Mouse (Mus musculus): ENCODE results near the gene Myh10.

Myh10 gene

DNA sequence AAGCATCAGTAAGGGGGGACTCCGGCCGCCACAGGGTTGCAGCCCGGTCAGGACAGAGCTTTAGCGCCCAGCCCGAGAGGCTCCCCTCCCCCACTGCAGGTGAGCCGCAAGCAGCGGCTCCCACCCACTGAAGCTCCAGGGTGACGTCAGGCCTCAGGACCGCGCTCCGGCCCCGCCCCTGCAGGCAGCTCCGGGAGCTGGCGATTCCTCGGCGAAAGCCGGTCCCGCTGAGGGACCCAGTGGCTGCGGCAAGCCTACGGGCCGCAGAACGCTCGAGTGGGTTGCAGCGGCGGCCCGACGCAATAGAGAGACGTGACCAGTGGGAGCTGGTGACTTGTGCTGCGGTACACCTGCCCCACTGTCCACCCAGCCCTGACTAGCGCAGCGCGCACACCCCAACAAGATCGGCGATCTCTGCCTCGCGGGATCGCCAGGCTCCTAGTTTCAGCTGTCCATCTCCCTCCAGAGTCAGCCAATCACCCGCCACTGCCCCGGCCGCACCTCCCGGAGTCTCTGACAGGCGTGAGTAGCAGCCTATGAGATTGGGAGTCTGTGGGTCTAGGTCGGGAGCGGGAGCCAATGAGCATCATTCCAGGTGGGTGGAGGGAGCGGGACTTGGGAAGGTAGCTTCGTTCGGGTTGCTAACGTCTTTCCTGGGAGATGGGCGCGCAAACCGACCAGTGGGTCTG lies at the start of gene Myh10:
Gene Myh10, plus strand, starts transcription at position 239 of the 689 bp plus-strand sequence.
- POLR2A ChIA-PET, result interaction anchor here (0.5 to 4.0 kb wide), 164 partner anchors 8 to 1065 kb away, joined by 3 to 80 read pairs (median 4); partner anchors contain the start of genes Ccdc42 (in 2 of the 4), Cntrob (in 1 of the 4), Kcnab3 (in 1 of the 4) and Per1 (in 1 of the 4)
- CTCF ChIA-PET, result interaction anchor here in 3 of 4 experiments (0.5 to 2.9 kb wide), 22 partner anchors 10 to 1606 kb away, joined by 3 to 15 read pairs (median 4); partner anchors contain the start of genes Arhgef15 (in 1 of the 3) and Ndel1 (in 1 of the 3)

GRCm38 (mm10) chr11:68644781-68645180 lies 46.6 kb upstream of the Myh10 start:
- POLR2A ChIA-PET, result interaction anchor here in 3 of 4 experiments (0.6 to 2.3 kb wide), 7 partner anchors 12 to 137 kb away, joined by 3 to 17 read pairs (median 3); partner anchors contain the start of gene Myh10 (in 3 of the 3)

DNA sequence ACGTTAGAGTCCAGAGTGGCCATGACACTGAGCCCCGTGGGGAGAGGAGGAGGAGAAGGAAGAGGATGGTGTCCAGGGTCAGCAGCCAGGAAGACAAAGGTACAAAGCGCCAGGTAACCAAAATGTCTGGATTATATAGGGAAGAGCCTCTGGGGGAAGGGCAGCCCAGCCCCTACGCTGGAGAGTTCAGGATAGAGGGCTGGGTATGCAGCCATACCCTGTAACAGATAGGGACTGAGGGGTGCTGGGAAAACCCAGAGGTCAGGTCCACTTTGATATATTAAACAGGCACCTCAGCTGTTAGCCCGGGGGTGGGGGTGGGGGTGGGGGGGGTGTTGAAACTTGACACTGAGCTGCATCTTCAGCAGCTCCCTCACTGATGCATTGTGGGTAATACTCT lies 43.6 kb upstream of the Myh10 start:
- ChIA-PET CTCF (interaction anchor here in 2 of 4 experiments (0.6 to 1.0 kb wide), 2 partner anchors 58 to 65 kb away, joined by 4 to 10 read pairs; no protein-coding TSS in a partner anchor), POLR2A (interaction anchor here in 3 of 4 experiments (0.6 to 1.5 kb wide), 7 partner anchors 12 to 45 kb away, joined by 3 to 12 read pairs (median 3); partner anchors contain the start of gene Myh10 (in 3 of the 3))

More at GRCm38 (mm10) chr11:68644781-68645180, 46.6 kb upstream of the Myh10 start:
- CTCF ChIA-PET, result interaction anchor here in 2 of 4 experiments (1.1 to 1.4 kb wide), 2 partner anchors 46 to 55 kb away, joined by 3 to 4 read pairs; partner anchors contain the start of gene Myh10 (in 1 of the 2)

- POLR2A ChIA-PET, result interaction anchor here in 3 of 4 experiments (0.6 to 1.5 kb wide), 10 partner anchors 12 to 397 kb away, joined by 3 to 12 read pairs (median 3); partner anchors contain the start of gene Myh10 (in 3 of the 3)
- CTCF ChIA-PET, result interaction anchor here in 3 of 4 experiments (0.6 to 1.0 kb wide), 4 partner anchors 59 to 121 kb away, joined by 3 to 10 read pairs (median 6); no protein-coding TSS in a partner anchor
These were observed 42.8 kb upstream of the Myh10 start for GRCm38 (mm10) chr11:68648385-68649148.

DNA sequence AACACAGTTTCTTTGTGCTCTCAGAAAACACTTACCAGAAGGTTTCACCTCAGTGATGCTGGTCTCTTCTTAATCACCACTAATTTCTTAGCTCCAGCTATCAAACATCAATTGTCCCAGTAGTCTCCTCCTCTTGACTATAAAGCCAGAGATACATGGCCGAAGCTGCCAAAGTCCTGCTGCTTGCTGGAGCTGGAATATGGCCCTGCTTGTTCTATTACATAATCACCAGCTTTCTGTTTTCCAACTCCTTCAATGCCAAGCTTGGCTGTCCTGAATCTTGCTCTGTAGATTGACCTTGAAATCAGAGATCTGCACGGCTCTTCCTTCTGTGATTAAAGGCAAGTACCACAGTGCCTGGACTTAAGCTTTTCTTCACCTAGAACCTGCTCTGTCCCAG lies 39.8 kb upstream of the Myh10 start:
- ChIA-PET CTCF (no interaction called here), POLR2A (no interaction called here)

- POLR2A ChIA-PET, result interaction anchor here in 1 of 4 experiments (0.5 kb wide), 1 partner anchor 254 kb away, joined by 5 read pairs; no protein-coding TSS in a partner anchor
- CTCF ChIA-PET, result interaction anchor here in 1 of 4 experiments (0.6 kb wide), 1 partner anchor 248 kb away, joined by 4 read pairs; no protein-coding TSS in a partner anchor
These were observed 35.8 kb upstream of the Myh10 start for GRCm38 (mm10) chr11:68655524-68655923.

DNA sequence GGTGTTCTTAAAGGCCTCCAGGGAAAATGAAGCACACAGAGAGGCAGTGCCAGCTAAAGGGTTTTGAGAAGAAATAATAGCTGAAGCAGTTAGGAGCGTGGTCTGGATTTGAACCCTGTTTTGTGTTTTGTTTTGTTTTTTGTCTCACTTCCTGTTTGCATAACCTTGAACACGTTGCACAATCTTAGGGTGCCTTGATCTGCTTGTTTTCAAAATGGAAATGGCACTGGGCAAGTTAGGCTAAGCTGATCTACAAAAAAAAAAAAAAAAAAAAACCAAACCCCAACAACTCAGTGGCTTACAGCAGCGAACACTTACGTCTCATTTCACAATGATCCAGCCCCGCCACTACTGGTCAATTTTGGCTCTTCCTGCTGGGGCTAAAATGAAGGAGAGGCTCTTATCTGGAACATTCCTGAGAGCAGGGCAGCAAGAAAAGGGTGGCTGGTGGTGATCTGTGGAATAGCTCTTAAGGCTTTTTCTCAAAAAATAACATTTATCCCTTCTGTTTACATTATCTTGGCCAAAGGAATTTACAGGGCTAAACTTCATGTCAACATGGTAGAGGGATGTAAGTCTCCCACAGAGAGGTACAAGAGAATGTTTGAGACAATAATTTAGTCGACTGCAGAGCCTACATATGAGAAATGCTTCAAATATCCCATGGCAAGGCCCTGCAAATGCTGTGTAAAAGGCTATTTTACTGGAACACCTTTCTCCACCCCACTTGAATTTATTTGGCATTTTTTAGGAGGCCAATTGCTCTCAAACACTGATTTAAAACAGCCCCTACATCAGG lies 34.3 kb upstream of the Myh10 start:
- CTCF ChIA-PET, result interaction anchor here in 2 of 4 experiments (0.7 to 0.8 kb wide), 2 partner anchors 68 to 183 kb away, joined by 3 to 6 read pairs; no protein-coding TSS in a partner anchor
- POLR2A ChIA-PET, result interaction anchor here in 3 of 4 experiments (0.5 to 1.6 kb wide), 5 partner anchors 12 to 729 kb away, joined by 3 to 8 read pairs (median 6); partner anchors contain the start of gene Myh10 (in 1 of the 3)

DNA sequence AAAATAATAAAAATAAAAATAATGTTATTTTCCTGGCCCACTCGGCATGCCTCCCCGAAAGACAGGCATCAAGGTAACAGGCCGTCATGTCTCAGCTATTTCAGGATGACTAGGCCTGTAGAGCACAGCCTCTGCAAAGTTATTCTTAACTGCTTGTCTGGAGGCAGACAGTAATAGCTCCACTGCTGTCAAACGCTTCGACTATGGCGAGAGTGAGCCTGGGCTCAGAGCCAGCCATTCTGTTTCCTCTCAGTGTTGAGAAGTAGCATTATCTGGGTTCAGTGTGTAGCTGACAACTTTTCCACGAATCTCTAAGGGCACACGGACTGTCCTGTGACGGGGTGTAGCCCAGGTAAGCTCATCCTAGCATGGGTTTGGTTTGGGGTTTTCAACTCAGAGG lies 33.5 kb upstream of the Myh10 start:
- CTCF ChIA-PET, result interaction anchor here in 3 of 4 experiments (0.6 to 0.8 kb wide), 3 partner anchors 68 to 469 kb away, joined by 3 to 6 read pairs (median 3); no protein-coding TSS in a partner anchor
- POLR2A ChIA-PET, result interaction anchor here in 2 of 4 experiments (0.5 to 2.2 kb wide), 5 partner anchors 34 to 111 kb away, joined by 3 to 10 read pairs (median 4); partner anchors contain the start of gene Myh10 (in 2 of the 2)

DNA sequence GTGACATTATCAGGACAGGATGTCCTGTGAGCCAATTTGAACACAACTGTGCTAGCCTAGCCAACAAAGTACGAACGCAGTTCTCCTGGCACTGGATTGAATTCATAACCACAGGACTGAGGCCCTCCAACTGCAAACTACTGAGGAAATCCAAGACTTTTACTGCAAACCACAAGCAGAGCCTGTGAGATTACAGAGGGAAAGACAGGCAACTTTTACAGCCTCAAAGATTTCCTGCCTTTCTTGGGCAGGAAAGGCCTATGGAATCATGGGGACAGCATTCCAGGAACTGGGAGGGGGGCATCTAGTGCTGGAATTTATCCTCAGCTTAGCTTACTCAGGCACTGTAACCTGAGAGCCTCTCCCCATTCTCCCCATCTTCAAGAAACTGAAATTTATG lies 26.0 kb upstream of the Myh10 start:
- POLR2A ChIA-PET, result interaction anchor here in 2 of 4 experiments (1.9 to 2.1 kb wide), 2 partner anchors 26 to 27 kb away, joined by 6 to 12 read pairs; partner anchors contain the start of gene Myh10 (in 2 of the 2)
- CTCF ChIA-PET, result no interaction called here

GRCm38 (mm10) chr11:68666210-68666609 lies 25.1 kb upstream of the Myh10 start:
- CTCF ChIA-PET, result no interaction called here
- POLR2A ChIA-PET, result interaction anchor here in 3 of 4 experiments (1.2 to 2.1 kb wide), 4 partner anchors 25 to 26 kb away, joined by 3 to 12 read pairs (median 6); partner anchors contain the start of gene Myh10 (in 3 of the 3)

DNA sequence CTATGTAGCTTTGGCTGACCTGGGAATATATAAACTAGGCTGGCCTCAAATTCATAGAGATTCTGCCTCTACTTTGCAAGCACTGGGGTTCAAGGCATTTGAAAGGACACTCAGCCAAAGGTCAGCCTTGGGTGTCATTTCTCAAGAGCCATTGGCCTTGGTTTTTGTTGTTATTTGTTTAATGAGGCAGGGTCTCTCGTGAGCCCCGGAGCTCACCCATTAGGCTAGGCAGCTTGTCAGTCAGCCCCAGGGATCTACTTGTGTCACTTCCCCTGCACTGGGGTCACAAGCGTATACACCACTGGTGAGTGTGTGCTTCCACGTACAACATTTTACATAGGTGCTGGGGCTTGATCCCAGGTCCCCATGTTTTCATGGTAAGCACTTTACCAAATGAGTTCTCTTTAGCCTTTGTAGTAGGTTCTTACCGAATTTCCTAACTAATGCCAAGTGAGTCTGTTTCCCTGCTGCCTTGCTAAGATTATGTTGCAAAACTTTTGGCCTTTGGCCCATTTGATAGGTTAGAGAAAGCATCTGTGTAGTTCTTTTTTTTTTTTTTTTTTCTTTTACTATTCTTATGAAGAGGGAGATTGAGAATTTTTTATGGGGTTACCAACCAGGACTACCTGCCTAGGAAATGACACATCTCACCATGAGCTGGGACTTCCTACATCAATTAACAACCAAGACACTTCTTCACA lies 18.9 kb upstream of the Myh10 start:
- ChIA-PET POLR2A (interaction anchor here in 3 of 4 experiments (0.6 to 4.1 kb wide), 4 partner anchors 19 to 197 kb away, joined by 3 to 38 read pairs (median 5); partner anchors contain the start of gene Myh10 (in 2 of the 3)), CTCF (interaction anchor here in 1 of 4 experiments (0.6 kb wide), 1 partner anchor 227 kb away, joined by 16 read pairs; no protein-coding TSS in a partner anchor)

DNA sequence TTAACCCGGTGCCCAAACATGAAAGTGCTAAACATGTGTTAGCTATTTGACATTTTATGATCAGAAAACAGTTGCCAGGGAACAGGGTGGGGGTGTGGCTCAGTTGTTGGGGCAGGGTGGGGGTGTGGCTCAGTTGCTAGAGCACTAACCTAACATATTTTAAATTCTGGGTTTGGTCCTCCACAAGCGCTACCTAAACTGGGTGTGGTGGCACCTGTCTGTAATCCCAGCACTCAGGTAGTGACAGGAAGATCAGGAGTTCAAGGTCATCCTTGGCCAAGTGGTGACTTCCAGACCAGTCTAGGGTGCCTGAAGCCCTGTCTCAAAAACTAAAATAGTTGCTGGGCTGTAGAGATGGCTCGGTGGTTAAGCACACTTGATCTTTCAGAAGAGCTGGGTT lies 17.3 kb upstream of the Myh10 start:
- CTCF ChIA-PET, result interaction anchor here in 1 of 4 experiments (0.5 kb wide), 1 partner anchor 61 kb away, joined by 4 read pairs; no protein-coding TSS in a partner anchor
- POLR2A ChIA-PET, result interaction anchor here in 3 of 4 experiments (0.5 to 4.2 kb wide), 4 partner anchors 17 to 26 kb away, joined by 3 to 35 read pairs (median 12); partner anchors contain the start of gene Myh10 (in 3 of the 3)

DNA sequence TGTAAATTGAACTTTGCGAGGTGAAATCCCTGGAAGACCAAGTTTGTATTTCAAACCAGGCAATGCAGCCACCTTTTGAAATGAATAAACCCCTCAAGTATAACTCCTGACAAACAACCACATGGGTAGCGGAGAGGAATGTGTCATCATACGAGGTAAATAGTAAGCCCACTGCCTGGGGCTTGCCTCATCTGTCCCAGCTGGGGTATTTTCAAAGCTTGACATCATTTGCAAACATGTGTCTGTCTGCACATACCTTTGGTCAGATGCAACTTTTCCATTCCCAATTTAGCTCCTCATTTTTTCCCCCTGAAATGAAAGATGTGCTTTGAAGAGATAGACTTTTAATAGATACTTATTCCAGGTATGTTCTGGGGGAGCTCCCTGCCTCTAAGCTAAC lies 16.7 kb upstream of the Myh10 start:
- CTCF ChIA-PET, result no interaction called here

GRCm38 (mm10) chr11:68675274-68675673 lies 16.1 kb upstream of the Myh10 start:
- ChIA-PET POLR2A (interaction anchor here in 3 of 4 experiments (0.6 to 4.2 kb wide), 3 partner anchors 16 to 454 kb away, joined by 4 to 35 read pairs (median 20); partner anchors contain the start of gene Myh10 (in 2 of the 3)), CTCF (no interaction called here)

More for the DNA sequence above, 16.7 kb upstream of the Myh10 start:
- POLR2A ChIA-PET, result interaction anchor here in 3 of 4 experiments (0.5 to 4.2 kb wide), 4 partner anchors 17 to 26 kb away, joined by 3 to 35 read pairs (median 12); partner anchors contain the start of gene Myh10 (in 3 of the 3)

DNA sequence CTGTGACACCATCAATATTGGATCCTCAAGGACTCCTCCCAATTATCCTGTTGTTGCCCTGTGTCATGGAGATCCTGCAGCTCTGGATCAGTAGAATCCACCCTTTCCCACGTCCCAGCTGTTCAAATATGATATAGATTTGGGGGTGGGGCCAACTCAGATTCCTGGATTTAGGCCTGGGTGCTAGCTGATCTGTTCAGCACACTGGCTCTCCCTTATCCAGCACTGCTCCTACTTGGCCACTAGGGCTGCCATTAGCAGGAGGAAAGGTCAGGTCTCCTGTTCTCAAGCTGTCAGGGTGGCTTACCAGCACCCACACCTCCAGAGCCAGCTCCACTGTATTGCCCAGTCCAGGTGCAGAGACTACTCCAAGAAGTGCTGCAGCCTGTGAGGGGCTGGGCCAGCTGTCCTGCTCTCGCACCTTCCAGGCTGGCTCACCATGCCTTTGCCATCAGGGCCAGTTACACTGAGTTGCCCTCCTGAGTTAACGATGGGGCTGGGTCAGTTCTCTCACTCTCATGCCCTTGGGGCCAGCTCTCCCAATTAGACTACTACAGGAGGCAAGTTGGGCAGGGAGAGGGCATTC lies 10.0 kb upstream of the Myh10 start:
- ChIA-PET CTCF (interaction anchor here (0.5 to 2.1 kb wide), 6 partner anchors 10 to 768 kb away, joined by 3 to 15 read pairs (median 4); partner anchors contain the start of gene Myh10 (in 2 of the 4)), POLR2A (interaction anchor here in 3 of 4 experiments (0.5 to 3.1 kb wide), 5 partner anchors 10 to 754 kb away, joined by 3 to 53 read pairs (median 16); partner anchors contain the start of gene Myh10 (in 3 of the 3))
